Mouse (Mus musculus) adrenal gland, postnatal 36 days (tissue): ENCODE measurements at regions not wholly inside any gene's neighbourhood (a gene's known extent, or its start where the extent isn't known, plus 50 kb on each side); places are given as distances from the start of the nearest gene placed in this dataset.

Experiments
- DNase-seq, 2 experiments: peaks; one replicate each; pipeline ENCODE4 v3.0.0; 2021; ENCODE audit warnings: mixed read lengths in 1 of 2

DNA sequence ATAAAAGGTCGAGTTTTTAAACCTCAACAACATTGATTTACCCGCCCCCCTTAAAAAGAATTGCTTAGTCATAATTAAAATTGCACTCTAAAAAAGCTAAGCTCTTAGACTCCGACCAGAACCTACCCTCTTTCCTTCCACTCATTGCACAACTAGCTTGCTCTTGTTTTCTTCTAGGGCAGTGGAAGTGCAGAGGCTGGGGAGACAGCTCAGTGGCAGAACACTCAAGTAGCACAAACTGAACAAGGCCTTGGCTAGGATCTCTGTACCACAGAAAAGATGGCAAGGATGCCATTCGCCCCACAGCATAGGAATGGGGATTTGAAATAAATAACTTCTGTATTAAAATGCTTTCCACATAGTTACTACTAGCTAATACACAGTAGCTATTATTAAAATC, 253.8 kb upstream of the Tbl1xr1 start:
- no peak for DNase-seq

- peak in 1 of 2 experiments; percentile 27 for DNase-seq
These were observed 253.1 kb upstream of the Tbl1xr1 start for GRCm38 (mm10) chr3:21823331-21823730.

DNA sequence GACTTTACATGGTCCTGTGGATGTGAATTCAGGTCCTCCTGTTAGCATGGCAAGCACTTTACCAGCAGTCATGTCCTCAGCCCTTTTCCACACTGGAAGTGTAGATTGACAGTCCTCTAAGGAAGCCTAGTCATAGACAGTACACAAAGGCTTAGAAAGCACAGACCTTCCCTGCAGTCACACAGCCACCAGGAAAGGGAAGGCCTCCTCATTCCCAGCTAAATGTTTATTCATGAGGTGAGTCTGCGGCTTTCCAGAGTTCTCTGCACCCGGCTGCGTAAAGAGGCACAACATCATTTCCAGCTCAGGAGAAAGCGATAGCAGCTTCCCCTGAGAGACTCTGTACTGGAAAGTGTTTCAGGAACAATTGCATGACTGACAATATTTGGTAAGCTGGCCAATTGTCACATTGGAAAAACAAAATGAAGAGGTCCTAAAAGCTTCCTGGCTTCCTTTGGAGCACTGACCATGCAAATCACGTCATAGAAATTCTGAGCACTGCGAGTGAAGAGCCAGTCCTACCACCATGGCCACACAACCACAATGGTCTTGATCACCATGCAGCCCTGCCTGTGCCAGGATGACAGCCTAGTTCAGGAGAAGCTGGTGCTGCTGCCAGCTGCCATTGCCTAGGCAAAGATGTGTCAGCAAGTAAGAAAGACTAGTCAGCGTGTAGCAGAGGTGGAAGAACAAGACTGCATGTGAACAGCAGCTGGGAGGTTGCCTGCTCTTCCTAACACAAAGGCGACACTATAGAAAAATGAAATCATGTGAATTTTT, 252.2 kb upstream of the Tbl1xr1 start:
- no peak for DNase-seq

DNA sequence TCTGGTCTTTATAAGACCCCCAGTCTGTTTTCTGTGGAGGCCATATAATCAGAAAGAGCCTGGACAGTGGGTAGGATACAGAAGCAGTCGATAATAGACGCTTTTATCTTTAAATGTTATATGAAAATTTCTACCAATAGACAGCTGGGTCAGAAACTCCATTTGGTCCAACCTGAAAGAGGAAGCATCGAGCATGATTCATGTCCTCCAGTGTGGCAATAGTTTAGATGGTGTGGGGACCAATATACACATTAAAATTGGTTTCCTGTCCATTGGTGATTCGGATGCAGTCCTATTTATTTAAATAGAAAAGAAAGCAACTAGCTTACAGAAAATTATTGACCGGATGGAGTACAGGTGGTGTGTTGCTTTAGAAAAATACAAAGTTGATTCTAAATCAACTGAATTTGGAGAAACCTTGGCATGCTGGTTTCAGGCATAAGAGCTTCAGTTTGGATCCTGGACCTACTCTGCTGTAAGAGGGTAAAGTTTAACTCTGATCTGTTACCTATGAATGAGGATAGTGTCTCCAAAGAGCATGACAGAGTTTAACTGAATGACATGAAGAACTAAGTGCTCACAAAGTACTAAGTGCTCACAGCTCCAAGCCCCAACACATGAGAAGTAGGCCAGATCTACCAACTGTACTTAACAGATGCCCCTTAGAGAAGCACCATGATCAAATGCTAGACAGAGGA, 251.4 kb upstream of the Tbl1xr1 start:
- DNase-seq, result no peak

GRCm38 (mm10) chr3:21827656-21828055, 248.8 kb upstream of the Tbl1xr1 start:
- DNase-seq, result no peak

DNA sequence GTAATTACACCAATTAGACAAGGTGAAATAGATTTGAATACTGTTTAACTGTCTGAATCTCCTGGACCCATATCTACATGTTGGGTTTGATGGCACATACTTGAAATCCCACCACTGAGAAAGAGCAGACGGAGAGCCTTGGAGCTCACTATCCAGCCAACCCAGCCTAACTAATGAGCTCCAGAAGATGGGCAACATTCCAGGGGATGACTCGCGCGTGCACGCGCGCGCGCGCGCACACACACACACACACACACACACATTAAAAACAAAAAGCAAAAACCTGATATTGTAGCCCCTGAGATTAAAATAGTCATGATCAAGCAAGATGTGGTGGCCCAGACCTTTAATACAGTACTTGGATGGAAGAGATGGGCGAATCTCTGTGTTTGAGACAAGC, 243.3 kb upstream of the Tbl1xr1 start:
- DNase-seq, result no peak

DNA sequence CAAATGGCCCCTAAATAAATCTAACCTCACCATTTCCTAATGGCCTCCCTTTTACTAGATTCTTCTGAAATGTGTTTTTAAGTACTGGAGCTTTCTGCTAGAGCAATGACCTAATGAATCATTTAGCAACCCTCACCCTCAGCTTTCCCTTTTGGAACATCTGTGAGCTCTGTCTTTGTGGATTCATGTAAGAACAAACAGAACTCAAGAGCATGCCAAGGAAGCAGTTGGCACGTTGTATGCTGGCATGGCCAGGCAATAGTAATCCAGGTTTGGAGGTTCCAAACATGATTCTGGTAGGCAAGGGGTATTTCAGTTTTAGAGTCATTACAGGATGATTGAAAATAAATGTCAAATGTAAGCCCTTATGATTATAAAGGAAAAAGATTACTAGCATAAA, 240.9 kb upstream of the Tbl1xr1 start:
- no peak for DNase-seq

GRCm38 (mm10) chr3:21837297-21837946, 239.0 kb upstream of the Tbl1xr1 start:
- DNase-seq, result no peak

DNA sequence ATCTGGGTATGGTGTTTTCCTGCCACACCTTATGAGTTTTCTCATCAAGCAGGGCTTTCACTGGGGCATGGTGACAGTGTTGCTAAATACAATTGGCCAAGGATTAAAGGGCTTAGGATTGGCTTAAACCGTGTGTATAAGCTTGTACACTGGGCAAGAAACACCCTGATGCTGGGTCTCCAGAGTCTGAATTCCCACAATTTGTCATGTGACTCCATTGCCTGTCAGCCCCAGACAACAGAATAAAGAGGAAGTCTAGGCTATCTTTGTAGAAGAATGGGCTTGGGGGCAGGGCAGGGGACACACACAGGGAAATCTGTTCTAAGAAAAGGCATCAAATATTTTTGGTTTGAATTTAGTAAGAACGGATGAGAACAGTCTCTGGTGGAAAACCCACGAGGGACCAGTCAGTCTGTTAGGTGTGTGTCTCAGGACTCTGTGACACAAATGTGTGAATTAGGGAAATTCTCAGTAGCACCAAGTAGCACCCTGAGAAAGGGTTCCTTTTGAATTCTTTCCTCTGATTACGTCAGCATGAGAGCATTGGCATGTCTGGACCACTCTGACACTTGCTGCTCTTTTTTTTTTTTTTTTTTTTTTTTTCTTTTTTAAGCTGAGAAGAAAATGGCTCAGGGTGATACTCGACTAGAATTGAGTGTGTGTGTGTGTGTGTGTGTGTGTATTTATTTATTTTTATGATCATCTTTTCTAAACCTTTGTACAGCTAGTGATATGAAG, 235.5 kb upstream of the Tbl1xr1 start:
- DNase-seq, result peak in 1 of 2 experiments; percentile 29

- DNase-seq, result no peak
These were observed 234.9 kb upstream of the Tbl1xr1 start for GRCm38 (mm10) chr3:21841506-21841905.

- DNase-seq, result peak; percentile 35 to 40
These were observed 233.7 kb upstream of the Tbl1xr1 start for GRCm38 (mm10) chr3:21842545-21843291.

- peak; percentile 11 to 25 for DNase-seq
These were observed 233.1 kb upstream of the Tbl1xr1 start for GRCm38 (mm10) chr3:21843292-21843852.

- DNase-seq, result no peak
These were observed 226.6 kb upstream of the Tbl1xr1 start for GRCm38 (mm10) chr3:21849831-21850230.

DNA sequence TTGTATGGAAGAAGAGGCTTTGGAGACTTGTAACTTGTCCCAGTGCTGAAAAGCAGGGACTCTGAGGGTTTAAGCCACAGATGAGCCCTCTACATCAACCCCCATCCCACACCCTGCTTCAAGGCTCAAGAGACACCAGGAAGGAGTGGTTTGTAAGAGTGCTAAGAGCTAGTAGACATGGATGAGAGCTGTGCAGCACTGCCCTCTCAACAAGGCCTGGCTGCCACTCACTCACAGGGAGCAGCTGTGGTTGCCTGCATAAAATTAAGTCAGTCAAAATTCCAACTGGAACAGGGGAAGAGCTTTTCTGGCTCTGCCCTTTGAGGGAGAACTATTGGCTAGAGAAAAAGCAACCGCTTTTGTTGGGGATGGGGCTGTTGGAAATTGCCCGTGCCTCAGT, 225.5 kb upstream of the Tbl1xr1 start:
- no peak for DNase-seq

- DNase-seq, result no peak
These were observed 222.1 kb upstream of the Tbl1xr1 start for GRCm38 (mm10) chr3:21854340-21854739.

DNA sequence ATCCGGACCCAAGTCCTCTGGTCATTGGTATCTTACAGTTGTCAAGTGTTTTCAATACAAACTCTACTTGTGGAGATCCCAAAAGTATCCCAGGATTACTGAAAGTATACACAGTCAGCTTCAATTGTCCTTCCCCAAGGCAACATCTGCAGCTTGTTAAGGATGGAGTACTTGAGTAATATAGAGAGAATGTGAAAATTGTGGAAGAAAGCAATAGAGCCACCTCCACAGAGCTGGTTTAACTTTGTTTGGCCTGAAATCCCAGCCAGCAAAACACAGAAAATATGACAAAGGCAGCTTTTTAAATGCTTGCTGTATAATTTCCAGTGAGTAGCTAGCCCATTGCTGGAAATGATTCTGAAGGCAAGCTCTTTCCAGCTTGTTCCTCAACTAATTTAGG, 217.0 kb upstream of the Tbl1xr1 start:
- no peak for DNase-seq

DNA sequence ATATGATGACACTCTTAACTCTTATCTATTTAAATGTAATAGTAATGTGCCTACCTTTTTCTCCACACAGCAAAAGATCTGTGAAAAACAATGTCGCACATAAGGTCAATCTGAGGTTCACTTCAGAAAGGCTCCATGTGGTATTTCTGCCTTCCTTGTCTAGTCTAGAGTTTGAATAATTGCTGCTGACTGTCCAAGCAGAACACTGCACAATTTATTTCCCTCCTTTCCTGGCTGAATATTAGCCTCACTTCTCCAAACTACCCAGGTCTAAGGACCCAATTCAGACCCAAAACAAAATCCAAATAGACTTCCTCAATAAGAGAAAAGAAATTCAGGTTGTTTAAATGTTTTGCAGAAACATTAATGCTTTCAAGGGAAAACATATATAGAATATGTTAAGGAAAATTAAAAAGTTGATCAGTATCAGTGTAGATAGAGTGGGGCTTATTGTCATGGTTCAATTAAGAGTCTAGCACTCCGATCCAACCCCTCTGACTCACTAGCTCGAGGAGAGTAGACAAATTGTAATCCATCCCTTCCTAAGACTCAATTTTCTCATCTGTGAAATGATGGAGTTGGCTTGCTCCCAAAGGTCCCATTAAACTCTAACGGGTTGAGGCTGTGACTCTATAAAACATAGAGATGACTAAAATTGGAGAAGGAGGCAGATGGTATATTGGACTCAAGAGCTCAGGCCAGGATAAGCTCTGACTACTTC, 215.4 kb upstream of the Tbl1xr1 start:
- no peak for DNase-seq

GRCm38 (mm10) chr3:21861636-21861970, 214.8 kb upstream of the Tbl1xr1 start:
- no peak for DNase-seq

- DNase-seq, result no peak
These were observed 212.1 kb upstream of the Tbl1xr1 start for GRCm38 (mm10) chr3:21864391-21864790.

- DNase-seq, result no peak
These were observed 210.6 kb upstream of the Tbl1xr1 start for GRCm38 (mm10) chr3:21865856-21866255.

DNA sequence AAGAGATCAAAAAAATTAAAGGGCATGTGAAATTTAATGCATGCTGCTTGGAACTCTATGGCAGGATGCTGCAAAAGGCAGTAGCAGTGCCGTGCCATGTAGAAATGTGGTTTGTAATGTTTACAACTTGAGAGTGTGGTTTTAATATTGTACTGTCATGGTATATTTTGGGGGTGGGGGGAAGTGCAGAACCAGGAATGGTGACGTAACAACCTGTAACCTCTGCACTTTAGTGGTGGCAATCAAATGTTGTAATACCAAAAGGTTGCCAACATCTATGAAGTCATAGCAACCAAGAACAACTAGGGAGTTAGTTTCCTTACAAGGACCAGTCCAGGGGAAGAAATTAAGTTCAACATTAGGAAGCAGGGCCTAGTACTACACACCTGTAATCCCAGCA, 198.1 kb upstream of the Tbl1xr1 start:
- no peak for DNase-seq
